45 mouse cellular contexts compared by ENCODE assay signal in the genomic region with DNA sequence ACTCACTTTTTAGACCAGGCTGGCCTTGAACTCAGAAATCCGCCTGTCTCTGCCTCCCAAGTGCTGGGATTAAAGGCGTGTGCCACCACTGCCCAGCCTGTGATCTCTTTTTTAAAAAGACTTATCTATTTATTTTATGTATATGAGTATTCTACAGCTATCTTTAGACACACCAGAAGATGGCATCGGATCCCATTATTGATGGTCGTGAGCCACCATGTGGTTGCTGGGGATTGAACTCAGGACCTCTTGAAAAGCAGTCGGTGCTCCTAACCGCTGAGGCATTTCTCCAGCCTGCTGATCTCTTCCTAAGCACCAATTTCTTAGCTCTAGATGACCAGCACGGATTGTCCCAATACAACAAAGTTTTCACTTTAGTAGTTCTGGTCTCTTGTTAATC. TPM values are rescaled to one million over a fixed set of nuclear protein-coding genes. Genes with fewer than 3 reads are reported as not detected.
"Had no signal": no experiment of that assay in that cellular context is flagged by ENCODE, and none has a peak within 500 bp of the region (broad histone marks: within the 10 kb centered on the region; RNA-seq: fewer than 3 reads in every experiment).

No protein-coding gene starts in this region.

- DNase-seq: left cerebral cortex, postnatal 4 days; liver; liver, embryonic 13.5 days; liver, postnatal 0 days; lung, adult 18-20 months; lung, adult 2 months; lung, embryonic 14.5 days; lung, postnatal 10 days; lung, postnatal 14 days; lung, postnatal 36 days; lung, postnatal 4 days; midbrain, embryonic 14.5 days had no signal

- H3K4me2 ChIP-seq: limb, embryonic 12.5 days; limb, embryonic 13.5 days; limb, embryonic 15.5 days; liver, embryonic 11.5 days; liver, embryonic 12.5 days; liver, embryonic 13.5 days; liver, embryonic 15.5 days; lung, embryonic 14.5 days; lung, embryonic 15.5 days; midbrain, embryonic 11.5 days; midbrain, embryonic 12.5 days; midbrain, embryonic 13.5 days; midbrain, embryonic 15.5 days; neural tube, embryonic 12.5 days had no signal

- H3K9ac ChIP-seq: limb, embryonic 12.5 days; limb, embryonic 13.5 days; limb, embryonic 15.5 days; liver, embryonic 12.5 days; liver, embryonic 13.5 days; liver, embryonic 14.5 days; liver, embryonic 15.5 days; liver, postnatal 0 days; lung, embryonic 14.5 days; lung, embryonic 15.5 days; midbrain, embryonic 12.5 days; midbrain, embryonic 13.5 days; midbrain, embryonic 15.5 days; neural tube, embryonic 12.5 days had no signal

- H3K27ac ChIP-seq: limb, embryonic 10.5 days; limb, embryonic 12.5 days; limb, embryonic 13.5 days; limb, embryonic 15.5 days; liver, embryonic 12.5 days; liver, embryonic 13.5 days; liver, embryonic 14.5 days; liver, embryonic 15.5 days; lung, embryonic 15.5 days; macrophage; midbrain, embryonic 10.5 days; midbrain, embryonic 12.5 days; midbrain, embryonic 13.5 days; midbrain, embryonic 15.5 days; neural tube, embryonic 12.5 days had no signal

- H3K4me1 ChIP-seq: limb, embryonic 10.5 days; limb, embryonic 12.5 days; limb, embryonic 13.5 days; limb, embryonic 15.5 days; liver, embryonic 12.5 days; liver, embryonic 13.5 days; liver, embryonic 15.5 days; lung, embryonic 15.5 days; megakaryocyte, embryonic 14.5 days; midbrain, embryonic 10.5 days; midbrain, embryonic 12.5 days; midbrain, embryonic 13.5 days; midbrain, embryonic 15.5 days; neural tube, embryonic 12.5 days had no signal

- H3K4me3 ChIP-seq: limb, embryonic 10.5 days; limb, embryonic 12.5 days; limb, embryonic 13.5 days; limb, embryonic 15.5 days; liver, embryonic 12.5 days; liver, embryonic 13.5 days; liver, embryonic 15.5 days; lung, embryonic 15.5 days; megakaryocyte, embryonic 14.5 days; midbrain, embryonic 10.5 days; midbrain, embryonic 12.5 days; midbrain, embryonic 13.5 days; midbrain, embryonic 15.5 days; myocyte; neural tube, embryonic 12.5 days had no signal

- H3K27me3 ChIP-seq: limb, embryonic 12.5 days; limb, embryonic 13.5 days; limb, embryonic 15.5 days; liver, embryonic 12.5 days; liver, embryonic 13.5 days; liver, embryonic 15.5 days; lung, embryonic 15.5 days; megakaryocyte, embryonic 14.5 days; midbrain, embryonic 12.5 days; midbrain, embryonic 13.5 days; midbrain, embryonic 15.5 days; neural tube, embryonic 12.5 days had no signal

- ATAC-seq: liver, embryonic 12.5 days; liver, postnatal 0 days; lung, postnatal 0 days; midbrain, embryonic 13.5 days; midbrain, embryonic 15.5 days; midbrain, embryonic 16.5 days had no signal

- H3K9me3 ChIP-seq: limb, embryonic 10.5 days; limb, embryonic 12.5 days; limb, embryonic 13.5 days; limb, embryonic 15.5 days; liver, embryonic 13.5 days; liver, embryonic 15.5 days; lung, embryonic 15.5 days; megakaryocyte, embryonic 14.5 days; midbrain, embryonic 10.5 days; midbrain, embryonic 12.5 days; midbrain, embryonic 13.5 days; midbrain, embryonic 15.5 days; neural tube, embryonic 12.5 days had no signal

- H3K36me3 ChIP-seq: midbrain, embryonic 15.5 days had no signal

RNA-seq across cellular contexts. Expression of a gene that starts 24.3 kb away (rescaled TPM):
- total RNA-seq: left cerebral cortex, postnatal 10 days; left cerebral cortex, postnatal 14 days; left cerebral cortex, postnatal 25 days; left cerebral cortex, postnatal 36 days; left cerebral cortex, postnatal 4 days; megakaryocyte progenitor cell, adult 5-6 weeks; megakaryocyte, adult 5-6 weeks; megakaryocyte-erythroid progenitor cell, adult 5-6 weeks; midbrain, postnatal 0 days; monocyte, adult 5-6 weeks had no signal
- polyA plus RNA-seq: limb, embryonic 10.5 days; limb, embryonic 11.5 days; limb, embryonic 12.5 days; limb, embryonic 13.5 days; limb, embryonic 14.5 days; limb, embryonic 15.5 days; lung, adult 2 months; lung, embryonic 14.5 days; lung, embryonic 15.5 days; lung, embryonic 16.5 days; lung, postnatal 0 days; macrophage; midbrain, embryonic 10.5 days; midbrain, embryonic 11.5 days; midbrain, embryonic 12.5 days; midbrain, embryonic 13.5 days; midbrain, embryonic 14.5 days; midbrain, embryonic 15.5 days; midbrain, embryonic 16.5 days; midbrain, postnatal 0 days; myocyte; neural tube, embryonic 11.5 days; neural tube, embryonic 12.5 days had no signal
